Mouse (Mus musculus) c-Kit-positive CD71-negative TER-119-negative erythroid progenitor cells, embryonic 14.5 days (primary cell): ENCODE data around the gene Iars2.
"Not testable (repeated sequence)": the region's sequence is repeated elsewhere in the genome, so short reads cannot be mapped to it uniquely, and the experiment has no call there.

ENCODE experiments used
- DNase-seq: peaks from one replicate; pipeline ENCODE4 v3.0.0-alpha.2; 2013; ENCODE audit warnings: low read depth

Gene Iars2

GRCm38 (mm10) chr1:185331983-185332430, 2.8 kb upstream of the Iars2 start, which contains the start of gene Bpnt1:
TSS of gene Bpnt1 (plus strand) at chr1:185332149.
- DNase-seq: peak; percentile 61

- DNase-seq: no peak
Observed at GRCm38 (mm10) chr1:185331364-185331763, 2.2 kb upstream of the Iars2 start.

GRCm38 (mm10) chr1:185329851-185330250, 655 bp upstream of the Iars2 start:
- no peak for DNase-seq

- not testable (repeated sequence) for DNase-seq
Observed at GRCm38 (mm10) chr1:185327754-185328345, 1.3 kb downstream of the Iars2 start.

GRCm38 (mm10) chr1:185315846-185316568, 13.2 kb downstream of the Iars2 start:
- no peak for DNase-seq

GRCm38 (mm10) chr1:185314546-185314945, 14.7 kb downstream of the Iars2 start:
- no peak for DNase-seq

GRCm38 (mm10) chr1:185311949-185312348, 17.2 kb downstream of the Iars2 start:
- no peak for DNase-seq

- no peak for DNase-seq
Observed at GRCm38 (mm10) chr1:185308908-185309307, 20.3 kb downstream of the Iars2 start.

GRCm38 (mm10) chr1:185308334-185308733, 20.9 kb downstream of the Iars2 start:
- DNase-seq: no peak

GRCm38 (mm10) chr1:185307645-185308044, 21.6 kb downstream of the Iars2 start:
- DNase-seq: no peak

- DNase-seq: no peak
Observed at GRCm38 (mm10) chr1:185306836-185307235, 22.4 kb downstream of the Iars2 start.

- no peak for DNase-seq
Observed at GRCm38 (mm10) chr1:185302816-185303215, 26.4 kb downstream of the Iars2 start.

GRCm38 (mm10) chr1:185298496-185298895, 30.7 kb downstream of the Iars2 start:
- DNase-seq: no peak

- DNase-seq: no peak
Observed at GRCm38 (mm10) chr1:185296850-185297249, 32.3 kb downstream of the Iars2 start.

GRCm38 (mm10) chr1:185292646-185293360, 36.4 kb downstream of the Iars2 start:
- DNase-seq: no peak

GRCm38 (mm10) chr1:185291336-185291735, 37.9 kb downstream of the Iars2 start:
- no peak for DNase-seq

- no peak for DNase-seq
Observed at GRCm38 (mm10) chr1:185289231-185289630, 40.0 kb downstream of the Iars2 start.

GRCm38 (mm10) chr1:185287066-185287465, 42.1 kb downstream of the Iars2 start:
- no peak for DNase-seq

- DNase-seq: no peak
Observed at GRCm38 (mm10) chr1:185285171-185285570, 44.0 kb downstream of the Iars2 start.

- no peak for DNase-seq
Observed at GRCm38 (mm10) chr1:185284740-185285139, 44.5 kb downstream of the Iars2 start.

GRCm38 (mm10) chr1:185283247-185283646, 45.9 kb downstream of the Iars2 start:
- DNase-seq: no peak

- no peak for DNase-seq
Observed at GRCm38 (mm10) chr1:185282846-185283245, 46.4 kb downstream of the Iars2 start.

- DNase-seq: no peak
Observed at GRCm38 (mm10) chr1:185280616-185281015, 48.6 kb downstream of the Iars2 start.
